Mouse (Mus musculus): ENCODE results near the gene Rad51b. TPM values are rescaled to one million over a fixed set of nuclear protein-coding genes. Genes with fewer than 3 reads are reported as not detected.

Gene Rad51b
- total and polyA plus RNA-seq, 2 experiments from 2014 or later: 1.1 TPM

- ATAC-seq: no peak
These were observed 86.5 kb downstream of the Rad51b start for GRCm38 (mm10) chr12:79383583-79383982.

GRCm38 (mm10) chr12:79384787-79385186, 87.7 kb downstream of the Rad51b start:
- Histone ChIP-seq H3K27me3 (ENCODE audit: insufficient read depth, low read length) (no peaks in the 10 kb centered on the region), H3K4me2 (ENCODE audit: low read depth, low read length) (no peak overlapping the region), H3K36me3 (ENCODE audit: insufficient read depth, low read length) (no peaks in the 10 kb centered on the region), H3K4me1 (ENCODE audit: insufficient read depth, low read length) (no peaks in the 10 kb centered on the region), H3K9ac (replicated peaks; ENCODE audit: low read length) (no peak overlapping the region), H3K4me3 (ENCODE audit: low read length) (no peak overlapping the region), H3K27ac (no peak overlapping the region), H3K9me3 (ENCODE audit: low read length) (no peaks in the 10 kb centered on the region)
- no peak for TF ChIP-seq CTCF (IDR thresholded peaks at IDR 0.05; ENCODE audit: low read depth)
- DNase-seq (ENCODE audit: low spot score) (no peak), ATAC-seq (no peak)
- 71% methylated on average over 9 of the region's 9 CpGs for WGBS

More at GRCm38 (mm10) chr12:79383583-79383982, 86.5 kb downstream of the Rad51b start:
- H3K27me3 ChIP-seq (ENCODE audit: insufficient read depth, low read length): no peaks in the 10 kb centered on the region
- no peak overlapping the region for H3K4me3 ChIP-seq (ENCODE audit: low read length)
- no peaks in the 10 kb centered on the region for H3K9me3 ChIP-seq (ENCODE audit: low read length)
- no peaks in the 10 kb centered on the region for H3K4me1 ChIP-seq (ENCODE audit: insufficient read depth, low read length)
- no peak overlapping the region for H3K9ac ChIP-seq (replicated peaks; ENCODE audit: low read length)
- H3K36me3 ChIP-seq (ENCODE audit: insufficient read depth, low read length): no peaks in the 10 kb centered on the region
- 62% methylated on average over 3 of the region's 3 CpGs for WGBS
- H3K27ac ChIP-seq: no peak overlapping the region
- DNase-seq (ENCODE audit: low spot score): no peak
- no peak for TF ChIP-seq CTCF (IDR thresholded peaks at IDR 0.05; ENCODE audit: low read depth)
- no peak overlapping the region for H3K4me2 ChIP-seq (ENCODE audit: low read depth, low read length)

DNA sequence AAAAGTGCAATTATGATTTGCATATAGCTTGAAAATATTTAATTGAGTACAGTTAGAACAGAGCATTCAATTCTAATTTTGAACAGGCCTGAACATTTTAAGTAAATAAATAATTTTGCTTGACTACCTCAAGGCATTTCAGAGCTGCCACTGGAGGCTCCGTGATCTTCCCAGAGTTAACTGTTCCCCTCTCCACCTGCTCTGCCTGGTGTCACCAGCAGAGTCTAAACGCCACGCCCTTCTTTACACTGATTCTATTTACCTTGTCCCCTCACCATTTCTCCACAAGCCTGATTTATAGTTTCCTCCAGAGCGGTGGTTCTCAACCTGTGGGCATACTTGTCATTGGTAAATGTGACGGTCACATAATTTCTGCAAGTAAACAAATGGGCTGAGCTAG, 88.1 kb downstream of the Rad51b start:
- H3K4me1 ChIP-seq (ENCODE audit: insufficient read depth, low read length): no peaks in the 10 kb centered on the region

DNA sequence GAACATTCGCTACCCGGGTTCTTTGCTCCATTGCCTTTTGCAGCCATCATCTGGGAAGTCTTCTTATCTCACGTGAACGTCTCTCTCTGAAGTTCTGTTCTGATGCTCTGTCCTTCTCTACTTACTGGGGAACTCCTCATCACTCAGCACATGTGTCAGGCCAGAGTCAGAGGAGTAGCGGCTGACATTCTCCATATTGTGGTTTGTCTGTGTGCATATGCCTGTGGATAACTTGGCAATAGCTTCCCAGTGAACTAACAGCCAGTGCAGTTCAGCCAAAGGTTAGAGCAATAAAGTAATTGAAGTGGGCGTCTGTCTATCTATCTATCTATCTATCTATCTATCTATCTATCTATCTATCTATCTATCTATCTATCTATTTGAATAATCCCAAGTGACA, 90.8 kb downstream of the Rad51b start:
- DNase-seq (ENCODE audit: low spot score) (no peak), ATAC-seq (no peak)
- Histone ChIP-seq H3K9ac (replicated peaks; ENCODE audit: low read length) (no peak overlapping the region), H3K27me3 (ENCODE audit: insufficient read depth, low read length) (no peaks in the 10 kb centered on the region), H3K27ac (no peak overlapping the region), H3K4me3 (ENCODE audit: low read length) (no peak overlapping the region), H3K36me3 (ENCODE audit: insufficient read depth, low read length) (no peaks in the 10 kb centered on the region), H3K9me3 (ENCODE audit: low read length) (no peaks in the 10 kb centered on the region), H3K4me2 (ENCODE audit: low read depth, low read length) (no peak overlapping the region), H3K4me1 (ENCODE audit: insufficient read depth, low read length) (no peaks in the 10 kb centered on the region)
- WGBS: 82% methylated on average over 6 of the region's 6 CpGs
- TF ChIP-seq CTCF (IDR thresholded peaks at IDR 0.05; ENCODE audit: low read depth): no peak

More for the DNA sequence above, 88.1 kb downstream of the Rad51b start:
- Histone ChIP-seq H3K27me3 (ENCODE audit: insufficient read depth, low read length) (no peaks in the 10 kb centered on the region), H3K4me3 (ENCODE audit: low read length) (no peak overlapping the region), H3K4me2 (ENCODE audit: low read depth, low read length) (no peak overlapping the region), H3K36me3 (ENCODE audit: insufficient read depth, low read length) (no peaks in the 10 kb centered on the region), H3K9me3 (ENCODE audit: low read length) (no peaks in the 10 kb centered on the region), H3K27ac (no peak overlapping the region), H3K9ac (replicated peaks; ENCODE audit: low read length) (no peak overlapping the region)
- DNase-seq (ENCODE audit: low spot score): no peak
- ATAC-seq: no peak
- 88% methylated on average over 5 of the region's 5 CpGs for WGBS
- no peak for TF ChIP-seq CTCF (IDR thresholded peaks at IDR 0.05; ENCODE audit: low read depth)

DNA sequence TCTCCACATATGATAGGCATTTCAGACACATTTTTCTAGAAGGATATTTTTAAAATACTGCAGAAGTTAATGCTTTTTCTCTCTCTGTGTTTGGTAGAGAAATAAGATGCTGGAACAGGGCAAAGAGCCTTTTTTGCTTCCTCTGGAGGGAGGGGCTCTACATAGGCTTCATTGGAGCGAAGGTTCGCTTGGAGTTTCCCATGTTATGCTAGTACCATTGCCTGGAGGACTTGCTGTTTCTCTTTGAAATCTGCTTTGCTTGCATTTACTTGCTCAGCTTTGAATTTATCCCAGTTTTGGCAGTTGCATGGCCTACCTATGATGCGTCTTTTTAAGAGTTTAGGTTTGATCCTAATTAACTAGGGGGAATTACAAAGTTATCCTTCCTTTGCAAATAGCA, 92.2 kb downstream of the Rad51b start:
- Histone ChIP-seq H3K36me3 (ENCODE audit: insufficient read depth, low read length) (no peaks in the 10 kb centered on the region), H3K27me3 (ENCODE audit: insufficient read depth, low read length) (no peaks in the 10 kb centered on the region), H3K4me2 (ENCODE audit: low read depth, low read length) (no peak overlapping the region), H3K4me1 (ENCODE audit: insufficient read depth, low read length) (no peaks in the 10 kb centered on the region), H3K9ac (replicated peaks; ENCODE audit: low read length) (no peak overlapping the region), H3K27ac (no peak overlapping the region), H3K9me3 (ENCODE audit: low read length) (no peaks in the 10 kb centered on the region), H3K4me3 (ENCODE audit: low read length) (no peak overlapping the region)
- no peak for TF ChIP-seq CTCF (IDR thresholded peaks at IDR 0.05; ENCODE audit: low read depth)
- DNase-seq (ENCODE audit: low spot score): no peak
- 94% methylated on average over 3 of the region's 3 CpGs for WGBS
- ATAC-seq: no peak

DNA sequence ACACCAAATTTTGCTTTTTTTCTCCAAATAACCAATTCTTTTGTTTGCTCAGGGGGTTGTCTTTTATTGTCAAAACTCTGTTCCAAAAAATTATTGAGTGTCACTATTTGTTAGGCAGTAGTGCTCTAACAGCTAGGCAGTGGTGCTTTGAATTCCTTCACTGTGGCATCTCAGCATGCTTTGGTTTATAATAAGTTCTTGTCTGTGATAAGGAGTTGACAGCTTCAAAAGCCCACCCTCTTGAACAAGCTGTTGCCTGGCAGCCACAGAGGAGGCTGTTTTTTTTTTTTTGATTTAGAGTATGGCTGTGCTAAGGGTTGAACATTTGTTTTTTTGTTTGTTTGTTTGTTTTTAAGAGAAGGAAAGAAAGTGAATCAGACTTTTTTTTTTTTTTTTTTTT, 92.9 kb downstream of the Rad51b start:
- peak; percentile 28 for DNase-seq (ENCODE audit: low spot score)
- H3K27ac ChIP-seq: no peak overlapping the region
- TF ChIP-seq CTCF (IDR thresholded peaks at IDR 0.05; ENCODE audit: low read depth): no peak
- H3K36me3 ChIP-seq (ENCODE audit: insufficient read depth, low read length): no peaks in the 10 kb centered on the region
- no peak overlapping the region for H3K4me2 ChIP-seq (ENCODE audit: low read depth, low read length)
- ATAC-seq: no peak
- no peak overlapping the region for H3K9ac ChIP-seq (replicated peaks; ENCODE audit: low read length)
- H3K27me3 ChIP-seq (ENCODE audit: insufficient read depth, low read length): no peaks in the 10 kb centered on the region
- H3K9me3 ChIP-seq (ENCODE audit: low read length): no peaks in the 10 kb centered on the region
- no peak overlapping the region for H3K4me3 ChIP-seq (ENCODE audit: low read length)
- no peaks in the 10 kb centered on the region for H3K4me1 ChIP-seq (ENCODE audit: insufficient read depth, low read length)

GRCm38 (mm10) chr12:79393636-79394035, 96.6 kb downstream of the Rad51b start:
- WGBS: 79% methylated on average over 2 of the region's 2 CpGs
- no peaks in the 10 kb centered on the region for H3K4me1 ChIP-seq (ENCODE audit: insufficient read depth, low read length)
- no peaks in the 10 kb centered on the region for H3K9me3 ChIP-seq (ENCODE audit: low read length)
- ATAC-seq: no peak
- H3K4me2 ChIP-seq (ENCODE audit: low read depth, low read length): no peak overlapping the region
- no peak overlapping the region for H3K9ac ChIP-seq (replicated peaks; ENCODE audit: low read length)
- no peaks in the 10 kb centered on the region for H3K36me3 ChIP-seq (ENCODE audit: insufficient read depth, low read length)
- H3K4me3 ChIP-seq (ENCODE audit: low read length): no peak overlapping the region
- DNase-seq (ENCODE audit: low spot score): no peak
- TF ChIP-seq CTCF (IDR thresholded peaks at IDR 0.05; ENCODE audit: low read depth): no peak
- no peaks in the 10 kb centered on the region for H3K27me3 ChIP-seq (ENCODE audit: insufficient read depth, low read length)
- no peak overlapping the region for H3K27ac ChIP-seq
